18 mouse cellular contexts compared by ENCODE assay signal in the genomic region with DNA sequence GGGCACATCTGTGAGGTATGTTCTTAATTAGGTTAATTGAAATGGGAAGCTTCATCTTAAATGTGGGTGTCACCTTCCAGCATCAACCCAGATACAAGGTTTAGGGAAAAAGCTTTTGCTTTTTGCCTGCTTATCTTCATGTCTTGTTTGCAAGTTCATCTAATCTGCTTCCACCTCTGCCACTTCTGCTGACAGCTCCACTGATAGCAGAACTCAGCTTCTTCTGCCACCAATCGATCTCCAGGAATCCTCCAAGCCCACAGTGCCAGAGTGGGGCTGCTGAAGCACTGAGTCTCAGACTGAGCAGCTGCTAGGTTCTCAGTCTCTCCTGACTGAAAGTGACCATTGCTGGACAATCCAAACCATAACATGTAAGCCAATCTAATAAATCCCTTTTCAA.
"Had no signal": no experiment of that assay in that cellular context is flagged by ENCODE, and none has a peak within 500 bp of the region (broad histone marks: within the 10 kb centered on the region; RNA-seq: fewer than 3 reads in every experiment).

No protein-coding gene starts in this region.

- H3K9me3 ChIP-seq: limb, embryonic 15.5 days; midbrain, embryonic 12.5 days; midbrain, embryonic 15.5 days; neural tube, embryonic 13.5 days had no signal

- DNase-seq: kidney, adult 18-20 months; kidney, adult 9 months; kidney, postnatal 14 days; kidney, postnatal 4 days; left cerebral cortex, postnatal 4 days; lung, adult 2 months; lung, postnatal 14 days; lung, postnatal 4 days; retina, postnatal 1 day; right cerebral cortex, postnatal 25 days; thymus, adult 18-20 months; thymus, postnatal 36 days had no signal

- ATAC-seq: intestine, embryonic 16.5 days; midbrain, embryonic 15.5 days had no signal

- H3K4me1 ChIP-seq: limb, embryonic 12.5 days; limb, embryonic 15.5 days; midbrain, embryonic 12.5 days; midbrain, embryonic 15.5 days; neural tube, embryonic 13.5 days had no signal

- H3K9ac ChIP-seq: limb, embryonic 12.5 days; limb, embryonic 15.5 days; midbrain, embryonic 12.5 days; midbrain, embryonic 15.5 days; neural tube, embryonic 13.5 days had no signal

- H3K4me2 ChIP-seq: limb, embryonic 12.5 days; limb, embryonic 15.5 days; midbrain, embryonic 12.5 days; midbrain, embryonic 15.5 days; neural tube, embryonic 13.5 days had no signal

- H3K4me3 ChIP-seq: limb, embryonic 12.5 days; limb, embryonic 15.5 days; midbrain, embryonic 12.5 days; midbrain, embryonic 15.5 days; neural tube, embryonic 13.5 days had no signal

- H3K27ac ChIP-seq: limb, embryonic 12.5 days; limb, embryonic 15.5 days; midbrain, embryonic 12.5 days; midbrain, embryonic 15.5 days; neural tube, embryonic 13.5 days had no signal

- H3K36me3 ChIP-seq: limb, embryonic 15.5 days; midbrain, embryonic 12.5 days; midbrain, embryonic 15.5 days; neural tube, embryonic 13.5 days had no signal

- H3K27me3 ChIP-seq: limb, embryonic 12.5 days; limb, embryonic 15.5 days had no signal
